Mouse (Mus musculus) heart, adult 8-10 months (tissue): ENCODE measurements around the gene Aldh5a1. TPM values are rescaled to one million over a fixed set of nuclear protein-coding genes. Genes with fewer than 3 reads are reported as not detected.
"Not testable (repeated sequence)": the region's sequence is repeated elsewhere in the genome, so short reads cannot be mapped to it uniquely, and the experiment has no call there.

Experiments
- DNase-seq: peaks from one replicate; pipeline ENCODE4 v3.0.0; 2022; ENCODE audit warnings: low spot score
- total RNA-seq, 4 experiments: library from RNA; stranded (reverse); gene quantifications; 2 replicates each; pipeline ENCODE4 v1.2.4; 2022

Aldh5a1 gene
- total RNA-seq = 10 to 100 TPM; 26.2 to 29.8 (median 27.0) TPM

DNA sequence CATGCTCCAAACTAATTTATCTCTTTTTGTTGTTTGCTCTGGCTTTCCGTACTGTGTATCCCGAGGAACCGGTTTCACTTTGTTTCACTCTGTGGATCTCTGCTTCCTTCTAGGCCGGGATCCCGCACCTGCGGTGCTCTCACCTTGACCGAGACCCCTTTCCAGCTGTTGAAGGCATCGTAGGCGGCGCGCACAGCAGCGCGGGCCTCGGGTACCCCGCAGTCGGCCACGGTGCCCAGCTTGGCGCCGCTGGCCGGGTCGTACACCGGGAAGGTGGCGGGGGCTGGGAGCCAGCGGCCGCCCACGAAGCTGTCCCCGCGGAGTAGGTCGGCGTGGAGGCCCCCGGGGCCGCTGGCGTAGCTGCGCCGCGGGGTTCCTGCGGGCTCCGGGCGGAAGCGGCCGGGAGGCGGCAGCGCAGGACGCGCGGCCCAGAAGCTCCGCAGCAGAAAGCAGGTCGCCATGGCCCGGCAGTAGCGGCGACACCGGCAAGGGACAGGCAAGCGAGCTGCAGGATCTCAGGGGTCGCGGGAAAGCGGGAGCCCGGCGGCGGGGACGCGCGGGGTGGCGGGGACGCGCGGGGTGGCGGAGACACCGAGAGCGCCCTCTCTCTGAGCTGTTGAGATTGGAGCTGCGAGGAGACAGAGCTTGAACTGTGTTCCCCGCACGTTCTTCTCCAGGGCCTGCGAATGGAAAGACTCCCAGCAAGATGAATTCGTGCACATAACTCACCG, at the start of gene Aldh5a1:
Gene Aldh5a1, minus strand, starts transcription at position 554 of the 731 bp plus-strand sequence.
- DNase-seq = peak; percentile 71

- DNase-seq = no peak
Observed at GRCm38 (mm10) chr13:24985435-24985834, 48.0 kb upstream of the Aldh5a1 start.

DNA sequence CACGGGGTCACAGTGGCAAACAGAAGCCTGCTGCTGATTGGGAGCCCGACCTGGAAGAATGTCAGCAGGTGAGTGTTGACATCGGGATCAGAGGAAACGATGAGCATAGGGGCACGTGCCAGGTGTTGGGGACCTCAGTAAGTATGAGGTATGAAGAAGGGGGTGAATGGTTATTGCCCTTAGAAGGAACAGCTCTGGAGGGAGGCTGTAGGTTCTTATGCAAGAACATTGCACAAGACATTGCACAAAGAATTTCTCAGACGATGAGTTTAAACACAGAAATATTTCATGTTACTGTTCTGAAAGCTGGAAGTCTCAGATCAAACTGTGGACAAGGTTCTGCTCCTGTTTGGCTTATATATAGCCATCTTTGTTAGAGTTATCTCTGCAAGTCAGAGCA, 43.6 kb upstream of the Aldh5a1 start:
- no peak for DNase-seq

- no peak for DNase-seq
Observed at GRCm38 (mm10) chr13:24977820-24978342, 40.4 kb upstream of the Aldh5a1 start.

GRCm38 (mm10) chr13:24976384-24976783, 38.9 kb upstream of the Aldh5a1 start:
- DNase-seq = no peak

DNA sequence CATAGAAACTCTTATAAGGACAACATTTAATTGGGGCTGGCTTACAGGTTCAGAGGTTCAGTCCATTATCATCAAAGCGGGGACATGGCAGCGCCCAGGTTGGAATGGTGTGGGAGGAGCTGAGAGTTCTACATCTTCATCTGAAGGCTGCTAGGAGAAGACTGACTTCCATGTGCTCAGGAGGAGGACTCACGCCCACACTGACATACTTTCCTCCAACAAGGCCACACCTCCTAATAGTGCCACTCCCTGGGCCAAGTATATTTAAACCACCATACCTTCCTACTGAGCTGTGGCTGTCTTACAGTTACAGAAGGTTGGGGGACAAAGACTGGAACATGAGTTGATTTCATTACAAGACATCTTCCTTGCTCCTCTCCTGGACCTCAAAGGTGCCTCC, 34.3 kb upstream of the Aldh5a1 start:
- DNase-seq = not testable (repeated sequence)

DNA sequence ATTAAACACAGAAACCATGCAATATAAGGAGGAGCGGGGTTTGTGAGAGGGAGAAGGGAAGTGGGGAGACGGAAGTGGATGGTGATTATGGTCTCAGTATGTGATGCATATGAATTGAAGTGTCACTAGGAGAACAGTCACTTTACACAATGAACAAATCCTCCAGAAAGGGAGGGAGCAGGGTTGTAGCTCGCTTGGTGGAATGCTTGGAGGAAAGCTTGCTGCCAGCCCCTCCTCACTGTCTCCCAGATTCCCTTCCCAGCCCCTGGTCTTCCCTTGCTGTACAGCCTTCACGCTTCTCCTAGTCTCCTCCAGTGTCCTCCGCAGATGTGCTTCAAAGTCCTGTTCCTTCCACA, 28.4 kb upstream of the Aldh5a1 start:
- no peak for DNase-seq

GRCm38 (mm10) chr13:24965130-24965845, 27.8 kb upstream of the Aldh5a1 start:
- DNase-seq = no peak

GRCm38 (mm10) chr13:24962119-24962518, 24.7 kb upstream of the Aldh5a1 start:
- DNase-seq = no peak

DNA sequence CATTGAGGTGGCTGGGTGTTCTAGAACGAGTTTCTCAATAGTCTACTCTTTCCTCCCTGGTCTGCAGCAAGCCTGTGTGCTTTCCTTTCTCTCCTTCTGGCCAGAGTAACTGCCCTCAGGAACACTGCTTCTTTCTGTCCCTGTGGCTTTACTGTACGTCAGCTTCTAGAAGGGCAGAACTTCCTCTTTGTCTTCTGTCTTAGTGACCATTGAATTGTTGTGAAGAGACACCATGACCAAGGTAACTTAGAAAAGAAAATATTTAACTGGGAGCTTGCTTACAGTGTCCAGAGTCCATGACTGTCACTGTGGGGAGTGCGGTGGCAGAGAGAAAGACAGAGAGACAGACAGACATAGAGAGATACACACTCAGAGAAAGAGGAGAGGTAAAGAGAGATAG, 22.6 kb upstream of the Aldh5a1 start:
- no peak for DNase-seq

DNA sequence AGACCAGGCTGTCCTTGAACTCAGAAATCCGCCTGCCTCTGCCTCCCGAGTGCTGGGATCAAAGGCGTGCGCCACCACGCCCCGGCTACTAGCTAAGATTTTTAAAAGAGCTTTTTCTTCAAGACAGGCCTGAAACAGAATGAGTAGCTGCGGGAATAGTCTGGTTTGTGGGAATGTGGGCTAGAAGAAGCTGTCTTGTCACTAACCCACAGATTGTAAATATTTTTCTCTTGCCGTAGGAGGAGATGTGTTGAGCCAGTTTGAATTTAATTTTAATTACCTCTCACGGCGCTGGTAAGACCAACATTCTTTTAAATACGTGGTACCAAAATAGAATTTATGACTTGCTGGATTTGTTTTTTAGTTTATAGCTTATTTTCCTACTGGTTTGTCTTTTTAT, 21.2 kb upstream of the Aldh5a1 start:
- DNase-seq = no peak

- DNase-seq = no peak
Observed at GRCm38 (mm10) chr13:24955500-24955899, 18.0 kb upstream of the Aldh5a1 start.

GRCm38 (mm10) chr13:24955091-24955490, 17.6 kb upstream of the Aldh5a1 start:
- DNase-seq = no peak

DNA sequence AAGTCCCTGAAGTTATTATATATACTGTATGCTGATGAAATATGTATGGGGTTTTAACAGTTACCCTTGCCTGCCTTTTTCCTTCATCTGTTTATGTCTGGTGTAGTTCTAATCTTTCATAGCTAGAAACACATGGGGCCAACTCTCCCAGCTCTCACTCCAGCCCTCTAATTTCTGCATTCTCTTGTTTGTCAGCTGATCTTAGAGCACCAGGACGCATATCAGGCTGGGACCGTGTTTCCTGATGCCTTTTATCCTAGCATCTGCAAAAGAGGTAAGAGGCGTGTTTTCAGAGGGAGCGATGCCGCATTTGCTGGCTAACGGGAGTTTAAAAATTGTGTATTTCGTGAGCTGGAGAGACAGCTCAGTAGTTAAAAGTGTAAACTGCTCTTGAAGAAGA, 15.2 kb upstream of the Aldh5a1 start:
- DNase-seq = no peak

GRCm38 (mm10) chr13:24948870-24949269, 11.4 kb upstream of the Aldh5a1 start:
- DNase-seq = no peak

DNA sequence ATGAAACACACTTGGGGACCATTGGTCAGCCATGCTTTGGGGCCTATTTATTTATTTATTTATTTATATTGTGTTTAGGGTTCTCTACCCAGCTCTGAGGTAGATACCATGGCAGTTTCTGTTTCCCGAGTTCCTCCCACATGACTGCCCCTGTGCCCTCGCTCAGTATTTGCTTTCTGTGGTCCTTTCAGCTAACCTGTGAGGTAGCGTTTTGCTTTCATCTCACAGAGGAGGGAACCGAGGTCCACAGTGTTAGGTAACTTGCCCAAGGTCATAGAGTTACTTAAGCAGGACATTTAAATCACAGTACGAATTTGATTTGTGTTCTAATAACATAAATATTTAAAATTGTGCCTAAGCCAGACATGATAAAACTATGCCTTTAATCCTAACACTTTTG, 9.7 kb upstream of the Aldh5a1 start:
- DNase-seq = no peak

- DNase-seq = no peak
Observed at GRCm38 (mm10) chr13:24945567-24945966, 8.1 kb upstream of the Aldh5a1 start.

GRCm38 (mm10) chr13:24943303-24943702, 5.8 kb upstream of the Aldh5a1 start:
- no peak for DNase-seq

DNA sequence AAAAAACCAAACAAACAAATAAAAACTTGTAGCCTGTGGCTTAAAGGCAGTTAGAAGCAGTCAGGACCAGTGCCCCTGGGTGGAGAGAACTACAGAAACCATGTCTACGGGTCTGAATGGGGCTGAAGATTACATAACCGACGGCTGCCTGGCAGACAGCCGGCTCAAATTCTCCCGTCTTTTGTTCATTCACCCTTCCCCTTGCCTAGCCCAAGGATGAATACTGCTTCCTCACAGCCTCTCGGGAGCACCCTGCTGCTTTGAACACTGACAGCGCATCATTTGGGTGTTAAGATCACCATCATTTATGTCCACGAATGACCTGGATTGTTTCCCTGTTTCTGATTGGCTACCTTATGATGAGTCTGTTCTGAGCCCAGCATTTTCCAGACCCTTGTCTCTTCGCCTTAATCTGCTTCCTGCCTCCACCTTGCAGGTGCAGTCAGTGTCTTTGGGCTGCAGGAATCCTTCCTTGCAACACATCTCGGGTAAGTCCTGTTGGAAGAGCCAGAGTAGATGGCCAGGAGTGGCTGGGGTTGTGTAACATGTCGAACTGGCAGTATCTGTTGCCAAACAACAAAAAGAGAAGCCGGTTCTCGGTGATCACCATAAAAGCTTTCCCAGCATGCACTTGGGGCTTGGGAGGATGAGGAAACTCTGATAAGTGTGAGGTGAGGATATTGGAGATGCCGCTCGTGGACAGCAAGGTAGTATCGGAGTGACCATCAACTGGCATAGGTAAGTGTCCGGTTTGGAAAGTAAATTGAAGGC, 5.2 kb upstream of the Aldh5a1 start, which contains the start of gene Gpld1:
Gene Gpld1, plus strand, starts transcription at position 641 of the 771 bp plus-strand sequence.
- no peak for DNase-seq

DNA sequence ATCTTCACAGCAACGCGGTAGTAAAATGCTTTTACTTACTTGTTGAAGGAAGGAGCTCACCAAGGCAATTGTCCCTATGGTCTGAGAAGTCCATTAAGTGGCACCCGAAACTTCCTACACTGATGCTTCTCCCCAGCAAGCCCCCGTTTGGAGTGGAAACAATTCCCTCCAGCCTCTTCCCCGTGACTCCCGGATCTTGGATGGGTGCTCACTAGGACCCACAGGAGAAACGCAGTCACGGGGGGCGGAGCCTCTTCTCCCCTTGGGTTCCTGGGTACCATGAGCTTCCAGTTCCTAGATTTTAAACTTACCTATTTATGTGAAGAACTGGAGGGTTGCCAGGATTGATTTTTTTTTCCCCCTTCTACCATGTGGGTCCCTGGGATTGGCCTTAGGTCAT, 2.0 kb upstream of the Aldh5a1 start:
- no peak for DNase-seq

- peak; percentile 76 for DNase-seq
Observed at GRCm38 (mm10) chr13:24938683-24939082, 1.2 kb upstream of the Aldh5a1 start.

- DNase-seq = no peak
Observed at GRCm38 (mm10) chr13:24937839-24938166, 342 bp upstream of the Aldh5a1 start.
